Mouse (Mus musculus) right cerebral cortex, postnatal 14 days (tissue): Measurements from ENCODE around the gene 6030452D12Rik.

Source experiments
- DNase-seq: peaks from one replicate; pipeline ENCODE4 v3.0.0; 2022

Gene 6030452D12Rik

DNA sequence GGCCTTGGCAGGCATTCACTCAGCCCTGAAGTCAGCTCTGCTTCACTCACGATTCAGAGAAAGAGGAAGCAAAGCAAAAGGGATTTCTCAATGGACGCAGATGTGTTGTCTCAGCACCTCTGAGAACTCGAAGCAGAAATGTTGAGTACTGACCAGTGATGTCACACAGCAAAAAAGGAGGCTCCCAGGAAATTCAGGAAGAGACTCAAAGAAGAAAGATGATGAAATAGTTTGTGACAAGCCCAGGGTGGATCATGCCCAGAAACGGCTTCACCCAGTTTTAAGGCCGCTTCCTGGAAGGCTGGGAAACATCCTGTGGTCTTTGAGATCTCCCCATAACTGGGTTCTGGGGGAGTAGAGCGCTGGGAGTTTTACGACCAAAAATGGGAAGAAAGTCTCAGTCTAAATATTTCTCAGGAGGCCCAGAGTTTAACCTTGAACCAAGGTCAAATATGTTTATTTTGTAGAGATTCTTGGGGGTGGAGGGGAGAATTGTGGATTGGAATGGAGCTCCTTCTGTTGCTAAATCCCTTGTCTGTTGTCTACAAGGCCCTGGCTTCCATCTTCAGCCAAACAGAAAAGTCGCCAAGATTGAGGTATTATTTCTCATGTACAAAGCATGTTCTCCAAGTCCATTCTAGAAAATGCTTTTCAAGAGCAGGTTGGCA lies at the start of gene 6030452D12Rik:
Gene 6030452D12Rik, plus strand, starts transcription at position 505 of the 668 bp plus-strand sequence.
- no peak for DNase-seq

DNA sequence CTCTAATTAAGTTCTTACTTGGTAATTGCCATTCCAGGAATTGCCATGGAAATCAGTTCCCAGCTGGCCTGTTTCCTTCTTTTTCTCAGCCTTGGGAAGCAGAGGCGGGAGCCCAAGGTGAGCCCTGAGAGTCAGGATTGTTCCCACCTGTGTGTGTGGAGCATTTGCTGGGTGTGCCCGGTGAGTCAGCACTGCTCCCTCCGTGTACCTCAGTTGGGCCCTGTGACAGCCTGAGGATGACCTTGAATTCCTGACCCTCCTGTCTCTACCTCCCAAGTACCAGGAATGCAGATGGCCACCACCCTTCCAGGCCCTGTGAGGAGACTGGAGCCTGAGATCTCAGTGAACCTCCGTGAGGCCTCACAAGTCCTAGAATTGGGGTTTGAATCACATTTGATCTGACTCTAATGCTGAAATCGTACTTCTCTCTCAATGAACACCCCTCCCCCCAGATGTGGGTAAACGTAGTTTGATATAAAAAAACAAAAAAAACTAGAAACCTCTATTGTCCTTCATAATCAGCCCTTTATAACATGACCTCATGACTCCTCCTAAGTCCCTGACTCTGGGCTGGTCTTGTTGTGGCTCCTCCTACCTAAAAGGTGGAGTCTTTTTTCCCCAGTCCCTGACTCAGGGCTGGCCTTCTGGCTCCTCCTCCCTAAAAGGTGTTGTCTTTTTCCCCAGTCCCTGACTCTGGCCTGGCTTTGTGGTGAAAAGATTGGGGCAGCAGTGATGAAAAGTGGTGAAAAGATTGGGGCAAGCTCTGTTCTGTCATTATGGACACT lies 48.8 kb upstream of the 6030452D12Rik start:
- no peak for DNase-seq

DNA sequence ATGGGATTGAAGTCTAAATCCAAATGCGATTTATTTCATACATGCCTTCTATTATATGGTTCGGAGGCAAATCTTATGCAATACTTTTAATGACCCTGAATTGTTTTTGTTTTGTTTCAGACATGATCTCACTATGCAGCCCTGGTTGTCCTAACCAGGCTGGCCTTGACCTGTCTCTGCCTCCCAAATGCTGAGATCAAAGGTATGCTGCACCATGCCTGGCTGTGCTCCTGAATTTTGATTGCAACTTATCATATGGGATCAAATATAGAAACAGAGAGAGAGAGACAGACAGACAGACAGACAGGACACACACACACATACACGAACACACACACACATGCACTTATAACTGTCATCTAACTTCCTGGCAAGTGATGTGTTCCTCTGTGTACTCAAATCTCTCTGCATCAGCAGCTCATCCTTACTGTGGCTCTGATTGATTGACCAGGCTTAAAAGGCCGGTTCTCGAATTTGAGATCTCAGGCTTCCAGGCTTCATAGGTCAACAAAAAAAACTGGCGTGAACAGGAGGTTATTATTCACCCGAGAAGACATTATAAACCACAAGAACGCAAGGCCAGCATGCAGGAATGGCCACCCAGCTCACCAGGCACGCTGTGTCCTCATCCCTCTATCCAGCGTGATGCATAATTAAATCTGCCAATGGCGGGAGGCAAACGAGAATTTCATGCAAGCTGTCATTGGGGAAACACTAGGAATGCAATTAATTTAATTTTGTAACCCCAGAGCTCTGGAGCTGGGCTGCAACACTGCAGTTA lies 47.4 kb upstream of the 6030452D12Rik start:
- no peak for DNase-seq

DNA sequence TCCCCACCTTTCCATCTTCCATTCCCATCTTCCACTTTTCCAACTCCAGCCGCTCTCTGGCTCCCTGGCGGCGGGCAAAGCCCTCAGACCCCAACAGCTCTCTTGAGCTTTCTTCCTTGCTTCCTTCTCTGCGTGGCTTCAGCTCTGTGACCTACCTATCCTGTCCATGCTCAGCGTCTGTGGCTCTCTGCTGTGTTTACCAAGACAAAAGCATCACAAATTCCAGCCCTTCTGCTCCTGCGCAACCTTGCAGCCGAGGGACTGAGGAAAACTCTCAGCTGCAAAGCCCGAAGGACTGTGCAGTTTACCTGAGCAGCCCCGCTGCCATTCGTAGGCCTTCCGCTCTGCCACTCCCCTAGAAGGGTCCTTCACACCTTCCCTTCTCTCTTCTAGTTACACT lies 46.3 kb upstream of the 6030452D12Rik start:
- no peak for DNase-seq

DNA sequence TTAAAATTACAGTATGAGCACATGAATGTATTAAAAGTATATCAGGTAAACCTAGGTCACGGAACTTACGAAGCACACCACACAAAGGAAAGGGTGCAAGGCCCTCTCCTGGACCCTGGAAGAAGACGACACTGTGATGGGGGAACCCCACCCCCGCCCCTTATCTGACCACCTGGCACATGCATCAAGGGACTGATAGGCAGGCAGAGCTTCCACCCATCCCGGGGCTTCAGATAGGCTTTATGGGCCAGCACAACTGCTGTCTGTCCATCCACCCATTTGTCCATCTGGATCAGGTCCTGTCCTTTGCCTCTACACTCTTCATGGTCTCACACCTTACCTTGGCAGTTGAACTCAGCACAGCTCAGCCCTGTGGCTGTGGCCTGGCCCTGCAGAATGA lies 38.2 kb upstream of the 6030452D12Rik start:
- no peak for DNase-seq

DNA sequence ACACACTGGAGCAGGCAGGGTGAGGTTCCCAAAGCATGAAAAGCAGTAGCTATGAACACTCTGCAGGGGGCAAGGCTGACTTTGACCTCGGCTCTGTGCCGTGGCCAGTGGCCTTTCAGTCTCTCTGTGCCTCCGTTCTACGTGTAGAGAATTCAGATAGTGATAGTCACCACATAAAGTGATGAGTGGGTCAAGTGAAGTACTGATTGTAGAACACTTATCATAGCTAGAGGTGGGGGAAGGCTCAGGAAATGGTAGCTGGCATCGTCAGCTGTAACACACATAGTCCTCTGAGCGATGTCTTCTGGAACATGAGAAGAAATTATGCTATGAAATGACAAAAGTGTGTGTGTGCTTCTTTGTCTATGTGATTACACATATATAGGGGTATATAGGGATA lies 36.5 kb upstream of the 6030452D12Rik start:
- DNase-seq = no peak

DNA sequence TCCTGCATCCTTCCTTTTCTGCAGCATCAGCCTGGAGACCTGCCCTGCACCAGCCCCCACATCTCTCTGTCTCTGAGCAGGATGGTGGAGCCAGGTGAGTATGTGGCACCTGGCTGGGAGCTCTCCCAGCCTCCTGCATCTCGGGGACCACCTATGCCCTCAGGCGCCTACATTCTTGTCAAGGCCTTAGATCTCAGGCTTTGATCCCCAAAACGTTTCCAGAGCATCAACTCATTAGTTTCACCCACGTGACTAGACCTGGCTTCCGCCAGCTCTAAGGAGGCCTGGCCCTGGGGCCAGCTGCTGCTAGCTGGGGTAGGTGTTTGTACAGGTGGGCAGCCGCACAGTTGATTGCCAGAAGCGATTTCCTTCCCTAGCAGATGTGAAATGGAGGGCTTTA lies 30.8 kb upstream of the 6030452D12Rik start:
- no peak for DNase-seq

DNA sequence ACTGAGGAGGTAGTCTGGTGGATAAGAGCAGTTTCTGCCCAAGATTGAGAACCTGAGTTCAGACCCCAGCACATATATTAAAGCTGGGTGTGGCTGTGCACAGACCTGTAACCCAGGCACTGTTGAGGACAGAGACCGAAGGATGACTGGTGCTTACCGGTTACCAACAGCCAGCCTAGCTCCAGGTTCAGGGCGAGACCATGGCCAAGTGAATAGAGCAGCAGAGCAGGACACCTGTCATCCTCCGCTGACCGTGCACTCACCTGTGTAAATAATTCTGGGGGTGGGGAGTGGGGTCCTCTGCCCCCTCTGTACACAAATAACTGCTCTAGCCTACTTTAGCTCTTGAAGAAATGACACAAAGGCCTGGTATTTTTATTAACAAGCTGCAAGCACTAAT lies 26.3 kb upstream of the 6030452D12Rik start:
- DNase-seq = no peak

DNA sequence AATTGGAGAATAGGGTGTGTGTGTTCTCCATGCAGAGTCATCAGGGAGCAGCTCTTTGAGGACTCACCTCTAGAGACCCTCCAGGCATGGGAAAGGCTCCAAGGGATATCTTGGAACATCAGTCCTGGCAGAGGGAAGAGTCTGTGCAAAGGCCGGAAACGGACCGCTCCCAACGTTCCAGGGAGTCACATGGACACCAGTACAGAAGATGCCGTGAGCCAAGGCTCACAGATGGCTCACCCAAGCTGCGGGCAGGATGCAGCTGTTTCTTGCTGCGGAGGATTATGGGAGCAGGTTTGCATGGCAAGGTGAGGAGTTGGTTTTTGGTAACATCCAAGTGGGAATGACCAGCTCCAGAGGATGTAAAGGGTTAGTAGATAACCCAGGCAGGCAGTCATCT lies 3.9 kb downstream of the 6030452D12Rik start:
- DNase-seq = no peak

DNA sequence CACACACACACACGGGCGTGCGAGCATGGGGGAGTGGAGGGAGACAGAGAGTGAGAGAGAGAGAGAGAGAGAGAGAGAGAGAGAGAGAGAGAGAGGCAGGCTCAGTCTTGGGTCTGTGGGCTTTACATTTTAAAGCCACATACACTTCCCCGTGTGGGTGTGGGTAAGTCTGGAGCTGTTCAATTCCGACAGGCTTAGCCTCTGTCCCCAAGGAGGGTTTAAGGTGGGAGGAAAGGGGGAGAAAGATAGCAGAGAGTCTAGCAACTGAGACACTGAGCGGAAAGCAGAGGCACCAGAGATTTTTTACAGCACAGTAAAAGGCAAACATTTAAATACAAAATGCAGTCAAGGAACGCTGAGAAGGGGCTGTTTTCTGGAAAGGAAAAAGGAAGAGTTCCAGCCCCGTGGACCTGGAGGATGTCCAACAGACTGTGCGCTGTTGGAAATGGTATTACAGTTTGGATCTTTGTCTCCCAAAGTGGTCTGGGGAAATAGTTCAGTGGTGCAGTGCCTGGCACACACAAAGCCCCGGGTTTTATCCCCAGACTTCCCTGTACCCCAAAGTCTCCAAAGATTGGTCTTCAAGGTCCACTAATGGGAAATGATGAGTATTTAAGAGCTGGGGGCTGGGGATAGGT lies 5.1 kb downstream of the 6030452D12Rik start:
- DNase-seq = no peak

DNA sequence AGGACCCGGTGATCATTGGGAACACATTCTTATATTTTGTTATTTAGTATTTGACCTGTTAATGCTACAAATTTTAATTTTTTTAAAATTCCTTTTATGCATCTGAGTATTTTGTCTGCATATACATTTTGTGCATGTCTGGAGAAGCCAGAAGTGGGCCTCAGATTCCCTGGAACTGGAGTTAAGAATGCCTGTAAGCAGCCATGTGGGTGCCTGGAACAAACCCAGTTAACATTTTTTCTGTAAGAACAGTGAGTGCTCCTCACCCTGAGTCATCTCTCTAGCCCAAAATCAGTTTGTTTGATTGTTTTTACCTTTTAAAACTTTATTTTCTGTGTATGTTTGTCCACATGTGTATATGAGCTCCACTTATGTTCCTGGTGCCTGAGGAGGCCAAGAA lies 5.8 kb downstream of the 6030452D12Rik start:
- DNase-seq = no peak

DNA sequence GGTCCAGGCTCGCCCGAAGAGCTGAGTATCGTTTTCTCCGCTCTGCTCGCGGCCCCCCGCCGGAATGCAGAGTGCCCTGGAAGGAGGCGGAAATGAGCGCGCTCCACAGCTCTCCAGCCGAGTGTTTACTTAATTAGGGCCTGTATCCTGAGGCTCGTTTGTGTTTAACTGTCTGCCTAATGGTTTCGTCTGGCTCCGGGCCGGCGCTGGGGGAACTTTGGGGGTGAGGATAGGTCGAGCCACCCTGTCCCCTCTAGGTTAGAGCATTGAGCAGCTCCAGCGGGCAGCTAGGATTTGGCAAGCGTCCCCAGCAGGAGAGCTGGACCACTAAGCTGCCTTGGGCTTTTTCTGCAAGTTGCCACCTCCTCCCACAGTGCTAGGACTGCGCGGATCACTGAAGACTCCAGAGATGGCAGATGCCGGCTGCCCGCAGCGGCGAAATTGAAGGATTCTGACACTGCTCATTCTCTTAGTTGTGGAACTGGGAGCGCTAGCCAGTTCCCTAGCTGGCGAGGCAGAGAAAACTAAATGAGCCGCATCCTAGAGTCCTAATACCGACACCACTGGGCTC lies 7.5 kb downstream of the 6030452D12Rik start:
- DNase-seq = peak; percentile 32

DNA sequence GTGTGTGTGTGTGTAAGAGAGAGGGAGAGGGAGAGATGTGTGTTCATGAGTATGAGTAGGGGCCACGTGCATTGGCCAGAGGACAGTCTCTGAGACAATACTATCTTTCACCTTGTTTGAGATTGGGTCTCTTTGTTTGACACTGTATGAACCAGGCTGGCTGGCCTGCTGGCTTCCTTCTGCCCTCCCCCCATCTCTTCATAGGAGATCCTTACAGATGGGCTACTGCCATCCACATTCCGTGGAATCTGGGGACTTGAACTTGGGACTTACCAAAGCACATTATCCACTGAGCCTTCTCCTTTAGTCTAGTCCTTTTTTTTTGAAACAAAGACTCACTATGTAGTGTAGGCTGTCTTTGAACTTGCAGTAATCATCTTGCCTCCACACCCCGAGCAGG lies 8.1 kb downstream of the 6030452D12Rik start:
- DNase-seq = no peak

DNA sequence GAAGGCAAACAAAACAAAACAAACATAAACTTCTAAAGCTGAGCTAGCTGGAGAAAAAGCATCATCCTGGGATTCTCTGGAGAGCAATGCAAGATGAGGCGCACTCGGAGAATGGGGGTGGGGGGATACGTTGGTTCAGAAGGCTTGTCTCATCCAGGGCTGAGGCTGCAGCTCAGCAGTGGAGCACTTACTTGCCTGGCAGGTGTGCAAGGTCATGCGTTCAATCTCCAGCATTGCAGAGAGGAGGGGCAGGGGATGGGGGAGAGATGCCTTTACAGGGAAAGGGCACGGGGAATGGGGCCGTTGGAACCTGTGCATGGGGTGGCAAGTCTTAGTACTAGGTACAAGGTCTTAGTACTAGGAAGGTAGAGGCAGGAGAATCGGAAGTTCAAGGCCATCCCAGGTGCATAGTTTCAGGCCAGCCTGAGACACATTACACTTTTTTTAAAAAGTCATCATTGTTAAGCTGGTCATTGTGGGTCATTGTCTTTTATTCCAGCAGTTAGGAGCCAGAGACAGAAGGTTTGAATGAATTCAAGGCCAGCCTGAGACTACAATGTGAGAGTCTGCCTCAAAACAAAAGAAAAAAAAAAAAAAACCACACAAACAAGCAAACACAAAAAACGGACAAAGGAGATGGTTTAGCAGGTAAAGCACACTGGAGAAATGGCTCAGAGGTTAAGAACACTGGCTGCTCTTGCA lies 8.9 kb downstream of the 6030452D12Rik start:
- DNase-seq = no peak

DNA sequence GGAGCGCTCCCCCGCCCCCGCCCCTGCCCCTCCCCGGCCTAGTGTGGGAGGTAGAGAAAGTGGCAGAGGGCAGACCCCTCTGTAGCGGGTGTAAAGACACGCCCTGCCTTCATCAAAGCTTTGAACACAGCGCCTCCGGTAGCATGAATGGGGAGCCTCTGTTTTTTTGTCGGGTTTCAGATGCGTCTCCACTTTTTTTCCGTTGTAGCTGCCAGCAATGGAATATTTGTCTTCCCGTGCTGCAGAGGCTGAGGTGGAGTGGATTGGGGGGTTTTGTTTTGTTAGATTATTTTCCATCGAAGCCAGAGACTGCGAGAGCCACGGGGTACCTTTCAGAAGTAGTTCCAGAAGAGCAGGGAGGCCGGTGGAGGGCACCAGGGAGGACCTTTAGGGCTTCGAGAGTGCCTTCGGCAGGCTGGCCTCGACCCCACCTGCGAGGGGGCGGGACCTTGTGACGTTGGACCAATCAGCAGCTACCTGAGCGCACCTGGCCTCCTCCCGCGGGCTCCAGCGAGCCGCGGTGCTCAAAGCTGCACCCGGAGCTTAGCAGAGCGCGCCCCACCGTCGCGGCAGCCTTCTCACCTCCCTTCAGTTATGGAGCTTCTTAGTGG lies 10.1 kb downstream of the 6030452D12Rik start, which contains the start of gene Cdh3:
Gene Cdh3, plus strand, starts transcription at position 527 of the 611 bp plus-strand sequence.
- DNase-seq = no peak

DNA sequence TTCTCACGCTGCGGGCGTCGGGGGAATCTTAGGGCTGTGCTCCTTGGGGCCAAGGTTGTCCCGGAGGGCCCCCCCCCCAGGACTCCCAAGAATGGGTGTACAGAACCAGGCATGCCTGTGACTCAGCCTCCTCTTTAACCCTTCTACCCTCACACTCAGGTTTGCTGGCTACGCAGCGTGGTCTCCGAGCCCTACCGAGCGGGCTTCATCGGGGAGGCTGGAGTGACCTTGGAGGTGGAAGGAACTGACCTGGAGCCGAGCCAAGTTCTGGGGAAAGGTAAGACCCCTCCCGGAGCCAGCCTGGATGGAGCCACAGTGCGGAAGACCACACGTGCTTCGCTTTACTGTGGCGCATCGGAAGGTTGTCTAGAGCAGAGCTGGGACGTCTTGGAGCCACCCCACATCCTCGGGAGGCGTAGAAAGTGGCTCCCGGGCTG lies 10.8 kb downstream of the 6030452D12Rik start:
- DNase-seq = no peak

DNA sequence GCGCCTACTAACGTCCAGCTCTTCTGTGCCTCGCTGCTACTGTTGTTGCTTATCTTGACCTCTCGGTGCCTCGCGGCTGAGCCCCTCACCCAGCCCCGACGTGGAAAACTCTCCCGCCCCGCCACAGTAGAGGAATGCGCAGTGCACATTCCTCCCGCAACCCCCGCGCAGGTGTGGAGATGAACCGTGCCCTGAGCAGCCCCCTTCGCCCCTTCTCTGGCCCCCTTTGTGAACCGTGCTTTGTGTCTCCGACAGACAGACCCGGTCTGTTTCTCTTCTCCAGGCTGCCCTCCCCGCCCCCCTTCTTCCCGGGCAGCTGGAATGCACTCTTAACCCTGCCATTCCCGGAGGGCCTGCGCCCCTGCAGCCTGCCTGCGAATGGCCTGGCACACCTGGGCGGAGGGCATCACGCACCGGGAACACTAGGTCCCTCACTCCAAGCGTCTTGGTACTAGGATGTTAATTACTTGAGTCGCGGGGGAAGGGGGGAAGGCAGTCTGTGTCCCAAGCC lies 11.3 kb downstream of the 6030452D12Rik start:
- no peak for DNase-seq

DNA sequence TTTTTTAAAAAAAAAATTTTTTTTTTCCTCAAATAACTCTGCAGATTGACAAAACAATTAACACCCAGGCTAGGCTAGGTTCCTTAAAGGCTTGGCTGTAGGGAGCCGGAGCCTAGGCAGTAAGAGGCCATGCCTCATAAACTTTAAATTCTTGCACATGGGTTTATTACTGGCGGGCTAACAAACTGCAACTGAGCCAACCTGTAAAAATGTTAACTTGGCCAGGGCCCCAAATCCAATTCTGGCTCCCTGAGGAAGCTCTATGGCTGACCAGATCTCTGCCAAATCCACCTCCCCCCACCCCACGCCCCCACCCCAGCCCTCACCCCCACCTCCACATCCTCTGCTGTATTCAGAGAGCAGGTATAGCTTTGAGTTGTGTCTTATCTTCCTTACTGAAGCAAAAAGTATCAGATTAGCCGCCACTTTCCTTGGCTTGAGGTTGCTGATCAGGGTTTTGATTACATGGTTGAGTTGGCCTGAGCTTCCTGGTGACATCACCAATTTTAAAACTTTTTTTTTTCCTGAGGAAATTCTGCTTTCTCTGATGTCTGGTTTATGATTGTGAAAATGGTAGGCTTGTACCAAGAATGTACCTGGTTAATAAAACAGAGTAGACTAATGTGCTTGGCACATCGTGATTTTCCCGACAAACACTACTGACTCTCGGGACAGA lies 12.3 kb downstream of the 6030452D12Rik start:
- DNase-seq = no peak

DNA sequence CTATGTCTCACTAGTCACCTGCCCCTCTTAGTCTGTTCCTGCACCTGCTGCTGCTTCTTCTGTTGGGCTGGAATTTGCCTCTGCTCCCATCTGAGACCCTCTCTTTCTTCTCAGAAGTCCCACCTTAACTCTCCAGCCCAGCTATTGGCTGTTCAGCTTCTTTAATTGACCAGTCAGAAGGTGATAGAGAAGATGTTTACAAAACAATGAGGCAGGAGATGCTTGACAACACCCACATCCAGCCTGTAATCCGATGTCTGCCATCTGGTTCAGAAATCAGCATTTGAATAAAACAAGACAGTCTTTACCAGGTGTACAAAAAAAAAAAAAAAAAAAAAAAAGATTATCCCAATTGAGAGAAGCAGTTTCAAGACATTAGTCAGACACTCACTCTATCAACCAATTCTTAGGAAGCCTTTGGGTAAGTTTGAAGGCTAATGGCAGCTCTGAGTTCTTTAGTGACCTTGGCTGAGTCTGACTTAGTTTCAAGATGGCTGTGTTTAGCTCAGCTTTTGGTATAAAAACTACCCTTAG lies 15.7 kb downstream of the 6030452D12Rik start:
- no peak for DNase-seq

DNA sequence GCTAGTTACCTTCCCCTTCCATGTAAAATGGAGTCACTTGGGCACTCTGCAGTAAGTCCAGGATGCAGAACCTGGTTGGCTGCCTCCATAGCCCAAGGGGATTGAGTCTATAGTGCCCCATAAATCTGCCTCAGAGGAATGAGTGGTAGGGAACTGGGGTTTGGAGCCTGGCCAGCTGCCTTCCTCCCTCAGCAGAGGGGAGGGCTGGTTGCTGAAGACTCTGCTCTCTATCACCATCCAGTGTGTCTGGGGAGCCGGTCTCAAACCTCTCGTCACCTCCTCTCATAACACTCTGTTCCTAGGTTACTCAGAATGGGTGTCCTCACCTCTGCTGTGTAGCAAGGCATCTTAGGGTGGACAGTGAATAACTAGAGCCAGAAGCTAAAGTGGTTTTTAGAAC lies 16.3 kb downstream of the 6030452D12Rik start:
- DNase-seq = no peak
